Mouse (Mus musculus) embryo, embryonic 10 days (tissue): ENCODE results near the gene Elf2.
A peak's percentile ranks its signal among the peaks of the same experiment; 100 is the strongest.
"Not testable (repeated sequence)": the region's sequence is repeated elsewhere in the genome, so short reads cannot be mapped to it uniquely, and the experiment has no call there.

Experiments used
- DNase-seq: peaks from one replicate; pipeline ENCODE4 v3.0.0-alpha.2; 2015; ENCODE audit warnings: low spot score

Gene Elf2

GRCm38 (mm10) chr3:51233474-51233873 lies 107.0 kb downstream of the Elf2 start:
- DNase-seq, result no peak

GRCm38 (mm10) chr3:51232205-51232910 lies 108.1 kb downstream of the Elf2 start:
- DNase-seq, result no peak

- DNase-seq, result no peak
Measured at GRCm38 (mm10) chr3:51231499-51231898, 109.0 kb downstream of the Elf2 start.

GRCm38 (mm10) chr3:51230886-51231285 lies 109.6 kb downstream of the Elf2 start:
- no peak for DNase-seq

GRCm38 (mm10) chr3:51230146-51230835 lies 110.2 kb downstream of the Elf2 start:
- peak; percentile 27 for DNase-seq

- no peak for DNase-seq
Measured at GRCm38 (mm10) chr3:51229226-51229625, 111.2 kb downstream of the Elf2 start.

- DNase-seq, result no peak
Measured at GRCm38 (mm10) chr3:51228821-51229205, 111.7 kb downstream of the Elf2 start.

- peak; percentile 54 for DNase-seq
Measured at GRCm38 (mm10) chr3:51228038-51228820, 112.2 kb downstream of the Elf2 start.

GRCm38 (mm10) chr3:51226601-51227000 lies 113.9 kb downstream of the Elf2 start:
- no peak for DNase-seq

- DNase-seq, result no peak
Measured at GRCm38 (mm10) chr3:51225979-51226378, 114.5 kb downstream of the Elf2 start.

- no peak for DNase-seq
Measured at GRCm38 (mm10) chr3:51225226-51225750, 115.2 kb downstream of the Elf2 start.

GRCm38 (mm10) chr3:51224363-51225225 lies 115.9 kb downstream of the Elf2 start, which contains the start of gene Noct:
TSS of gene Noct (plus strand) at chr3:51224447.
- DNase-seq, result peak; percentile 90

- no peak for DNase-seq
Measured at GRCm38 (mm10) chr3:51223556-51223955, 116.9 kb downstream of the Elf2 start.

- peak; percentile 25 for DNase-seq
Measured at GRCm38 (mm10) chr3:51222834-51223460, 117.5 kb downstream of the Elf2 start.

GRCm38 (mm10) chr3:51222302-51222701 lies 118.2 kb downstream of the Elf2 start:
- no peak for DNase-seq

GRCm38 (mm10) chr3:51221847-51222246 lies 118.6 kb downstream of the Elf2 start:
- DNase-seq, result no peak

GRCm38 (mm10) chr3:51220846-51221245 lies 119.6 kb downstream of the Elf2 start:
- peak; percentile 26 for DNase-seq

GRCm38 (mm10) chr3:51219213-51219612 lies 121.2 kb downstream of the Elf2 start:
- DNase-seq, result no peak

- not testable (repeated sequence) for DNase-seq
Measured at GRCm38 (mm10) chr3:51218385-51218784, 122.1 kb downstream of the Elf2 start.

- DNase-seq, result not testable (repeated sequence)
Measured at GRCm38 (mm10) chr3:51216351-51216750, 124.1 kb downstream of the Elf2 start.

GRCm38 (mm10) chr3:51215681-51216080 lies 124.8 kb downstream of the Elf2 start:
- no peak for DNase-seq
